Mouse (Mus musculus): ENCODE measurements around the gene Lce1j.
"Not testable (repeated sequence)": the region's sequence is repeated elsewhere in the genome, so short reads cannot be mapped to it uniquely, and the experiment has no call there.

Gene Lce1j

DNA sequence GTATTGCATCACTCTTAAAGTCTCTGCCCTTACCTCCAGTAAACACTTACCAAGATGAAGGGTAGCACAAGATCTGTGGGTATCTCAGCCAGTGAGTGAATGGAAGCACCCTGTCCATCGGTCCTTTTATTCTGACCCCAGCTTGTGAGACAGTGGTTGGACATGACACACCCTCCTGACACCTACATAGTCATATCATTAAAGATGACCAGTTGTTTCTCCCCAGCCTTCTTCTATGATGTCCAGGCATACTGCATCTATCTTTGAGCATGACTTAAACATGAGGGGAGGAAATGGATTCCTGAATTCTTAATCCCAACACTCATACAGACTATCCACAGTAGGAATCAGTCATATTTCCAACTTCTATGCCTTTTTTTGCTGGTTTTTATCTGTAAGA lies at the start of gene Lce1j:
Gene Lce1j, minus strand, starts transcription at position 101 of the 400 bp plus-strand sequence.
- DNase-seq, result no peak

DNA sequence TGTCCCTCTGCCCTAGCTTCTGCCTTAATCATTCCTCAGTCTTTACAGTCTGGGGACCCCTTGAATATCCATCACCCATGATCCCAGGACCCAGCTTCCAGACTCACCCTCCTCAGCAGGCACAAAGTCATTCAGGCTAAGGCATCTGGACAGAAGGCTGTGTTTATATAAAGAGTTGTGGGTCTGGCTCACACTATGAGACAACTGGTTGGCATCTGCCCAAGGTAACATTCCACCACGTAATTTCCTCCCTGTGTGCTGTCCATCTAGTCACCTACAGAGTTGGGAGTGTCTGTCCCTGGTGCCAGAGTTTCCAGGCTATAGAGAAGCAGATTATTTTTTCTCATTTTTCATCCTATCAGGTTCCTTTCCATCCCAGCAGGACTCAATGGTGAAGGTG lies 36.8 kb upstream of the Lce1j start, which contains the start of gene Kprp:
Gene Kprp, minus strand, starts transcription at position 140 of the 400 bp plus-strand sequence.
- no peak for DNase-seq

GRCm38 (mm10) chr3:92825808-92826207 lies 35.5 kb upstream of the Lce1j start:
- no peak for DNase-seq

- DNase-seq, result not testable (repeated sequence)
These were observed 25.7 kb upstream of the Lce1j start for GRCm38 (mm10) chr3:92816036-92816435.

GRCm38 (mm10) chr3:92815581-92815980 lies 25.3 kb upstream of the Lce1j start:
- DNase-seq, result no peak

DNA sequence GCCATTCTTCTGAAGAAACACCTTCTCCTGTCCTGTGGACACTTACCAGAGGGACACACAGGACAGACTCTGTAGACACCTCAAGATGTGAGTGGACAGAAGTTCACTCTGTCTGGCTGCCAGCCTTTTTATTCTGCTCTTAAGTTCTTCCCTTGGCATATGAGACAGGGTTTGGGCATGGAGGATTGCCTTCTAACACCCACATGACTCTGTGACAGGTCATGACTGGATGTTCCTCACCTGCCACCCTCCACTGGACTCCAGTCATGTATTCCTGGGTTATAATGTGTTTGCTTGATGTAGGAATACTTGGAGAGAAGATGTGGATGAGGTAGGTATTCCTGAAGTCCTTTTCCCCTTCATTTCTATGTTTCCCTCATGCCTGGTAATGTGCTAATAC lies 17.5 kb upstream of the Lce1j start, which contains the start of gene Lce1k:
Gene Lce1k, minus strand, starts transcription at position 101 of the 400 bp plus-strand sequence.
- DNase-seq, result no peak

DNA sequence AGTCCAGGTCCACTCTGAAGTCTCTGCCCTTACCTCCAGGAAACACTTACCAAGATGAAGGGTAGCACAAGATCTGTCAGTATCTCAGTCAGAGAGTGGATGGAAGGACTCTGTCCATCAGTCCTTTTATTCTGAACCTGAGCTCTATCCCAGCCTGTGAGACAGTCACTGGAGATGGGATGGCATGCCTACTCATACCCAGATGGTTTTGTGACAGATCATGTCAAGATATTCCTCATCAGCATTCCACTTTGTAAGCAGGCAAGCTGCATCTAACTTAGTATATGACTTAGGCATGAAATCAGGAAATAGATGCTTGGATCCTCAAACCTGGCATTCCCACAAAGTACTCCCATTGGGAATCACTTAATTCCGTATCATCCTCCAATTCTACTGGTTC lies 11.5 kb downstream of the Lce1j start, which contains the start of gene Lce1i:
Gene Lce1i, minus strand, starts transcription at position 101 of the 400 bp plus-strand sequence.
- no peak for DNase-seq

- no peak for DNase-seq
These were observed 18.7 kb downstream of the Lce1j start for GRCm38 (mm10) chr3:92771573-92771972.

GRCm38 (mm10) chr3:92764965-92765364 lies 25.3 kb downstream of the Lce1j start, which contains the start of gene Lce1h:
Gene Lce1h, minus strand, starts transcription at chr3:92765065.
- no peak for DNase-seq

- no peak for DNase-seq
These were observed 37.1 kb downstream of the Lce1j start for GRCm38 (mm10) chr3:92753197-92753596.

- no peak for DNase-seq
These were observed 38.1 kb downstream of the Lce1j start, which contains the start of gene Lce1g for GRCm38 (mm10) chr3:92752238-92752637. Gene Lce1g, minus strand, starts transcription at chr3:92752338.

DNA sequence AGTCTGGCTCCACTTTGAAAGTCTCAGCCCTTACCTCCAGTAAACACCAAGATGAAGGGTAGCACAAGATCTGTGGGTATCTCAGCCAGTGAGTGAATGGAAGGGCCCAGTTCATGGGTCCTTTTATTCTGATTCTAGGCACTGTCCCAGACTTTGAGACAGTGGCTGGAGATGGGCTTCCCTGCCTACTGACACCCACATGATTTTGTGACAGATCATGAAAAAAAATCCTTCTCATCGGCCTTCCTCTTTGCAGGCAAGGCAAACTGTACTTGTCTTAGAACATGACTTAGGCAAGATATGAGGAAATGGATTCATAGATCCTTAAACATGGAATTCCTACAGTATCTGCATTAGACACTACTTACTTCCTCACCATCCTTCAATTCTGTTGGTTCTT lies 51.3 kb downstream of the Lce1j start, which contains the start of gene Gm38119:
Gene Gm38119, minus strand, starts transcription at position 101 of the 400 bp plus-strand sequence.
- no peak for DNase-seq

All from kidney, adult 11 months (tissue).